Mouse (Mus musculus): ENCODE data around the gene Lenep. TPM values are rescaled to one million over a fixed set of nuclear protein-coding genes. Genes with fewer than 3 reads are reported as not detected.

The Lenep gene
- polyA plus RNA-seq, 1 experiment from 2014 or later: 0.91 TPM

- H3K27me3 ChIP-seq: no peaks in the 10 kb centered on the region
- H3K4me3 ChIP-seq (replicated peaks): no peak overlapping the region
- 91% methylated on average over 7 of the region's 7 CpGs for WGBS
- H3K36me3 ChIP-seq: peaks cover 41% of the 10 kb centered on the region
- H3K9ac ChIP-seq: no peak overlapping the region
- no peaks in the 10 kb centered on the region for H3K9me3 ChIP-seq (replicated peaks)
- no peak overlapping the region for H3K27ac ChIP-seq (replicated peaks)
- no peak for ATAC-seq (ENCODE audit: insufficient number of reproducible peaks, low FRiP score, low TSS enrichment, low read depth)
- peaks cover 7% of the 10 kb centered on the region for H3K4me1 ChIP-seq
- H3K4me2 ChIP-seq (replicated peaks): no peak overlapping the region
Observed at GRCm38 (mm10) chr3:89401329-89401728, 1.3 kb downstream of the Lenep start.

- H3K4me2 ChIP-seq (replicated peaks): peak overlapping the region; percentile 98
- H3K36me3 ChIP-seq: peaks cover 3% of the 10 kb centered on the region
- H3K9me3 ChIP-seq (replicated peaks): no peaks in the 10 kb centered on the region
- 1% methylated on average over 4 of the region's 4 CpGs for WGBS
- H3K9ac ChIP-seq: no peak overlapping the region
- H3K4me3 ChIP-seq (replicated peaks): peak overlapping the region; percentile 58
- H3K27ac ChIP-seq (replicated peaks): peak overlapping the region; percentile 93
- peaks cover 52% of the 10 kb centered on the region for H3K4me1 ChIP-seq
- no peaks in the 10 kb centered on the region for H3K27me3 ChIP-seq
- no peak for ATAC-seq (ENCODE audit: insufficient number of reproducible peaks, low FRiP score, low TSS enrichment, low read depth)
Observed at GRCm38 (mm10) chr3:89396654-89397005, 6.0 kb downstream of the Lenep start.

GRCm38 (mm10) chr3:89395806-89396653 lies 6.6 kb downstream of the Lenep start:
- ATAC-seq (ENCODE audit: insufficient number of reproducible peaks, low FRiP score, low TSS enrichment, low read depth): no peak
- H3K4me3 ChIP-seq (replicated peaks): peak overlapping the region; percentile 58

GRCm38 (mm10) chr3:89395419-89395805 lies 7.2 kb downstream of the Lenep start:
- no peak for ATAC-seq (ENCODE audit: insufficient number of reproducible peaks, low FRiP score, low TSS enrichment, low read depth)
- H3K27ac ChIP-seq (replicated peaks): peak overlapping the region; percentile 93
- H3K4me2 ChIP-seq (replicated peaks): peak overlapping the region; percentile 98
- no peaks in the 10 kb centered on the region; the same call in 1 of the 2 replicates for H3K36me3 ChIP-seq
- WGBS: 4% methylated on average over 10 of the region's 10 CpGs
- peaks cover 64% of the 10 kb centered on the region for H3K4me1 ChIP-seq
- H3K4me3 ChIP-seq (replicated peaks): peak overlapping the region; percentile 58
- no peaks in the 10 kb centered on the region for H3K9me3 ChIP-seq (replicated peaks)
- no peaks in the 10 kb centered on the region for H3K27me3 ChIP-seq
- H3K9ac ChIP-seq: peak overlapping the region; percentile 15; the same call in 1 of the 2 replicates

More at GRCm38 (mm10) chr3:89395806-89396653, 6.6 kb downstream of the Lenep start:
- Histone ChIP-seq H3K27ac (replicated peaks) (peak overlapping the region; percentile 93), H3K9me3 (replicated peaks) (no peaks in the 10 kb centered on the region), H3K36me3 (no peaks in the 10 kb centered on the region; the same call in 1 of the 2 replicates), H3K4me1 (peaks cover 58% of the 10 kb centered on the region), H3K27me3 (no peaks in the 10 kb centered on the region), H3K4me2 (replicated peaks) (peak overlapping the region; percentile 98), H3K9ac (peak overlapping the region; percentile 40)
- 1% methylated on average over 43 of the region's 44 CpGs for WGBS

- Histone ChIP-seq H3K4me3 (replicated peaks) (peak overlapping the region; percentile 58), H3K27me3 (no peaks in the 10 kb centered on the region), H3K4me2 (replicated peaks) (peak overlapping the region; percentile 98), H3K4me1 (peaks cover 69% of the 10 kb centered on the region), H3K27ac (replicated peaks) (peak overlapping the region; percentile 93), H3K36me3 (no peaks in the 10 kb centered on the region), H3K9me3 (replicated peaks) (no peaks in the 10 kb centered on the region), H3K9ac (peak overlapping the region; percentile 15; the same call in 1 of the 2 replicates)
- under 1% methylated on average over 12 of the region's 12 CpGs for WGBS
- ATAC-seq (ENCODE audit: insufficient number of reproducible peaks, low FRiP score, low TSS enrichment, low read depth): peak; percentile 1; the same call in 1 of the 2 replicates
Observed at GRCm38 (mm10) chr3:89394894-89395256, 7.7 kb downstream of the Lenep start.

- under 1% methylated on average over 39 of the region's 42 CpGs for WGBS
- peak within 1 kb of the TSS; percentile 55 for H3K9ac ChIP-seq
- no peaks in the 10 kb centered on the region for H3K36me3 ChIP-seq
- H3K4me1 ChIP-seq: peaks cover 69% of the 10 kb centered on the region
- peak within 1 kb of the TSS; percentile 98 for H3K4me2 ChIP-seq (replicated peaks)
- peak; percentile 43 for ATAC-seq (ENCODE audit: insufficient number of reproducible peaks, low FRiP score, low TSS enrichment, low read depth)
- peak within 1 kb of the TSS; percentile 58 for H3K4me3 ChIP-seq (replicated peaks)
- peak within 1 kb of the TSS; percentile 93 for H3K27ac ChIP-seq (replicated peaks)
- H3K9me3 ChIP-seq (replicated peaks): no peaks in the 10 kb centered on the region
- H3K27me3 ChIP-seq: no peaks in the 10 kb centered on the region
Observed at GRCm38 (mm10) chr3:89394006-89394893, 8.3 kb downstream of the Lenep start, which contains the start of gene Zbtb7b. Gene Zbtb7b, minus strand, starts transcription at chr3:89394776.

- ATAC-seq (ENCODE audit: insufficient number of reproducible peaks, low FRiP score, low TSS enrichment, low read depth): peak; percentile 95
- Histone ChIP-seq H3K27me3 (no peaks in the 10 kb centered on the region), H3K27ac (replicated peaks) (peak overlapping the region; percentile 93), H3K9me3 (replicated peaks) (no peaks in the 10 kb centered on the region), H3K9ac (peak overlapping the region; percentile 55), H3K4me3 (replicated peaks) (peak overlapping the region; percentile 58), H3K4me1 (peaks cover 71% of the 10 kb centered on the region), H3K4me2 (replicated peaks) (peak overlapping the region; percentile 98), H3K36me3 (no peaks in the 10 kb centered on the region)
- WGBS: under 1% methylated on average over 15 of the region's 15 CpGs
Observed at GRCm38 (mm10) chr3:89393605-89394004, 9.0 kb downstream of the Lenep start.

GRCm38 (mm10) chr3:89392871-89393311 lies 9.7 kb downstream of the Lenep start:
- 0% methylated on average over 13 of the region's 24 CpGs for WGBS
- H3K27ac ChIP-seq (replicated peaks): peak overlapping the region; percentile 85
- no peaks in the 10 kb centered on the region for H3K27me3 ChIP-seq
- H3K4me3 ChIP-seq (replicated peaks): peak overlapping the region; percentile 58
- H3K4me2 ChIP-seq (replicated peaks): peak overlapping the region; percentile 98
- no peaks in the 10 kb centered on the region for H3K9me3 ChIP-seq (replicated peaks)
- H3K36me3 ChIP-seq: no peaks in the 10 kb centered on the region
- peak overlapping the region; percentile 44 for H3K9ac ChIP-seq
- peaks cover 78% of the 10 kb centered on the region for H3K4me1 ChIP-seq
- no peak for ATAC-seq (ENCODE audit: insufficient number of reproducible peaks, low FRiP score, low TSS enrichment, low read depth)

GRCm38 (mm10) chr3:89391663-89392511 lies 10.7 kb downstream of the Lenep start:
- Histone ChIP-seq H3K27ac (replicated peaks) (peak overlapping the region; percentile 85), H3K4me3 (replicated peaks) (peak overlapping the region; percentile 58), H3K4me2 (replicated peaks) (peak overlapping the region; percentile 98), H3K9me3 (replicated peaks) (no peaks in the 10 kb centered on the region), H3K4me1 (peaks cover 87% of the 10 kb centered on the region), H3K36me3 (no peaks in the 10 kb centered on the region), H3K9ac (peak overlapping the region; percentile 44), H3K27me3 (no peaks in the 10 kb centered on the region)
- ATAC-seq (ENCODE audit: insufficient number of reproducible peaks, low FRiP score, low TSS enrichment, low read depth): no peak
- under 1% methylated on average over 56 of the region's 56 CpGs for WGBS

All from embryonic facial prominence, embryonic 15.5 days (tissue).